Mouse (Mus musculus) left cerebral cortex, postnatal 25 days (tissue): ENCODE measurements at regions not wholly inside any gene's neighbourhood (a gene's known extent, or its start where the extent isn't known, plus 50 kb on each side); places are given as distances from the start of the nearest gene placed in this dataset.

Source experiments
- DNase-seq, 2 experiments: peaks; one replicate each; pipeline ENCODE4 v3.0.0; 2022; ENCODE audit warnings: low spot score in 2 of 2, mixed read lengths in 1 of 2
- intact Hi-C: fragments of 180-260 bp; cut with DNase I; formaldehyde crosslinking; loops from one replicate; pipeline ENCODE4 v1.15.1; 2025

DNA sequence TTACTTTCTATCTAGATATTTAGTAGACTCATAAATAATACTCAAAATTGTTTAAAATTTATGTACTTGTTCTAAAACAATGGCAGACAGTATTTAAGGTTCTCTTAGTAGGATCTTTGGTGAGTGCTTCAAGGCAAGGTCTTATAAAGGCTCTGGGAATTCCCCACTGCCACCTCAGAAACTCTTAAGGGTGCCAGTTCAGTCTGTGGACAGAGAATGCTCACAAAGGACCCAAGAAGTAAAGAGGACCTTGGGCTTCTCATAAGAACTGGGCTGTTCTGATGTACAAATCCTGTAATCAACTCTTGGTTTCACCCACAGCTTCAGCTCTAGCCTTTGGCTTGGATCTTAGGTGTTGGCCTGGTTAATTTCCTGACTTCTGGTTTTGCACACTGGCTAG, 358.8 kb upstream of the Zeb2 start:
- intact Hi-C loops: no loop called here
- no peak for DNase-seq

- no peak for DNase-seq
- intact Hi-C loops: no loop called here
Observed at GRCm38 (mm10) chr2:45464306-45464705, 347.1 kb upstream of the Zeb2 start.

DNA sequence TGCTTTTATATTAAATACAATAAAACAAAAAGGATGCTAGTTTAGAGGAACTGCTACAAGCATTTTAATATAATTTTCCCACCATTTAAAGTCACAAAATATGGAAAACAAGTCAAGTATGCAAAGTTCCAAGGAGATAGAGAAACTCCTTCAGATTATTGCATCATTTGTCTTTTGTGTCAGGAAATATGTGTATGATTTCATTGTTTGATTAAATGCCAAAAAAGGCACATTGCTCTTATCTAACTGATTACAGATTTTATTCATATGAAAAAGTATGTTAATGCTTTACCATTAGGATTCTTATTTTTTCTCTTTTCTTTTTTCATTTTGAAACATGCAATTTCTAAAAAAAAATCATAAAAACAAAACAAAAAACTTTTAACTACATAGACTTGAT, 342.2 kb upstream of the Zeb2 start:
- intact Hi-C loops: no loop called here
- no peak for DNase-seq

DNA sequence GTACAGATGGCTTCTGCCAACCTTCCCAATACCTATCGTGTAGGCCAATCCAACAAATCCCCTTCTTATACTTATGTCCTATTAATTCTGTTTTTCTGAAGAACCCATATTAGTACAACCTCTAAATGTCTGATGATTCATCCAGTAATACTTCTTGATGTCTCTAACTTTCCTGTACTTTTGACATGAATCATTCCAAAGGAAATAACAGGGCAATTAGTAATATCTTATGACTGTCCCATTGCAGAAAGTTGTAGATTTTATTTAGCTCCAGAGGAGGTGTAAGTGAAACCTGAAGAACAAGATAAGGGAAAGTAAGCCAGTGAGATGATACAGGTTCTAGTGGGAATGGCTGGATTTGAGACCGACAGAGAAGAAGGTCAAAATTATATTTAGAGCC, 337.6 kb upstream of the Zeb2 start:
- no peak for DNase-seq
- intact Hi-C loops: no loop called here

DNA sequence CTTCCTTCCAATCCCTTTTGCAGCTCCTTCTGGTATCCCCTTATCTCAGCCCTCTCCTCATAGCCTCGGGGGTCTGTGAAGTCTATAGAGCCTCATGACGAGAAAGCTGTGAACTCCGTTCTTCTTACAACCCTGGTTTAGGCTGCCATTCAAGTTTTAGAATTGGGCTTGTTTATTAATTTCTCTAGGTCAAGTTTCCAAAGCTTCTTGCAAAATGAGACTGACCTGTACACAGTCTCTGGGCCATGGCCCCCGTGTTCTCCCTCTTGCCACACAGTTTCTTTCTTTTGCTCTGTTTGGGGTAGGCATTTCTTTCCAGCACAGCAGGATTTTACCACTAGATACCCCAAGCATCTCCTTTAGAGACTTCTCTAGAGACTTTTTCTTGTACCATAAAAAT, 322.0 kb upstream of the Zeb2 start:
- DNase-seq: no peak
- intact Hi-C loops: no loop called here

- DNase-seq: no peak
- intact Hi-C loops: no loop called here
Observed at GRCm38 (mm10) chr2:45438739-45439138, 321.5 kb upstream of the Zeb2 start.

DNA sequence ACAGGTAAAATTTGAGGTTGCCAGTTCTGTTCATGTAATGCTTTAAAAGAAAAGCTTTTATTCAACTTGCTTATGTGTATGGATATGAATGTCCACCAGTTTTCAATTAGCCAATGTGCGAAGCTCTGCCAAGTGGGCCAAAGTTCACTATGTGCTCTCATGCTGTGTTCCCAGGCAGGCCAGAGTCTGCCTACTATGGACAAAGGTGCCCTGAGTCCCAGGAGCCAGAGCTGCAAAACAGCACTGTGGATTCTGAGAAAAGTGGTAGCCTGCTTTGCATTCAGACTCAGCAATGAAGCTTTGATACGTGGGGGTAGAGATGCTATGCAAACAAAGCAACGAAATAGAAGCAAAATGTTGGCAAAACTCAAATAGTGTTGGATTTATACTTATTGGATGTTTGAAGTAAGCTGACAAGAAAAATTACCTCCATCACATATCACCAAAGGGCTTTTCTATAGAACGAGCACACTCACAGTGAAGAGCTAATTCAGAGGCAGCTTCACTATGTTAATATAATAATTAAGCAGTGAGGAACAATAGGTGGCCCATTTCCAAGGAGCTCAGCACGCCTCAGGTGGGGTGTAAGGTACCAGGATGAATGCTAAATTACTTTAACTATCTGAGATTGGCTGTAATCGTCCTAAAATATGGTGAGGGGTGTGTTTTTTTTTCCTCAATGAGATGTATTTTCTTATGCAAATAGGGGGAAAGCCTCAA, 318.2 kb upstream of the Zeb2 start:
- intact Hi-C loops: no loop called here
- DNase-seq: no peak

GRCm38 (mm10) chr2:45434789-45435188, 317.6 kb upstream of the Zeb2 start:
- intact Hi-C loops: no loop called here
- DNase-seq: no peak

GRCm38 (mm10) chr2:45434169-45434568, 317.0 kb upstream of the Zeb2 start:
- intact Hi-C loops: no loop called here
- no peak for DNase-seq

- intact Hi-C loops: no loop called here
- no peak for DNase-seq
Observed at GRCm38 (mm10) chr2:45431366-45431765, 314.2 kb upstream of the Zeb2 start.

DNA sequence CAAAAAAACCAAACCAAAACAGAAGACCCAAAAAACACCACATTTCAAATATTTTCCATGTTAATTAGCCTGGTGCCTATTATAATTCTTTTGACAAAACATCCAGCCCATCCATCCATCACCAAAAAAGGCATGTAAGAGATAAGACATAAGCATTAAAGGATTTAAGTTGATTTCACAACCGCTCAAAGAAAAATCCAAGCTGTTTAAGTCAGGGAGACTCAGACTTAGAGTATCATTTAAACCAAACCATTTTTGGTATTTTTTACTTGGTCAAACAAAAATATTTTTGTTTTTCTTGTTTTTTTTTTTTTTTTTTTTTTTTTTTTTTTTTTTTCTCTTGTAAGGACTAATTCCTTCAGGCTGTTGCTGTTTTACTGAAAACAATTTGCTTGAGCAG, 304.6 kb upstream of the Zeb2 start:
- intact Hi-C loops: no loop called here
- DNase-seq: no peak

DNA sequence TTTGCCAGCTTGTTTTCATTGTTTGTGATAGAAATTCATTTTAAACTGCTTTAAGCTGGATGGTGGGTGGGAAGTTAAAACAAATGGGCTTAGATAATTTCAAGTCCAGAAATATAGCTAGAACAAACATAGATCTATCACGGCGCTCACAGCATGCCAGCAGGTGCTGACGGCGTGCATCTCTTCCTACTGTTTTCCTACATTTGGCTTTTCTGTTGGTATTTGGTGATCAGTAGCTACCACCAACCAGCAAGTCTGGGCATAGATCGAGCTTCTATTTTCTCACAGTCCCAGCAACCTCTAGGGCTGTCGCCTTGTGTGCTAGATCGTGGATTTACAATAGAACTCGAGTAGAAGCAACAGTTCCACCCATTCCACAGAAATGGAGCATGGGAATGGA, 290.9 kb upstream of the Zeb2 start:
- DNase-seq: peak; percentile 34 to 48
- intact Hi-C loops: loop anchor here (2.0 to 5.0 kb wide), 2 partner anchors 161 to 291 kb away; partner anchors contain the start of gene Zeb2

DNA sequence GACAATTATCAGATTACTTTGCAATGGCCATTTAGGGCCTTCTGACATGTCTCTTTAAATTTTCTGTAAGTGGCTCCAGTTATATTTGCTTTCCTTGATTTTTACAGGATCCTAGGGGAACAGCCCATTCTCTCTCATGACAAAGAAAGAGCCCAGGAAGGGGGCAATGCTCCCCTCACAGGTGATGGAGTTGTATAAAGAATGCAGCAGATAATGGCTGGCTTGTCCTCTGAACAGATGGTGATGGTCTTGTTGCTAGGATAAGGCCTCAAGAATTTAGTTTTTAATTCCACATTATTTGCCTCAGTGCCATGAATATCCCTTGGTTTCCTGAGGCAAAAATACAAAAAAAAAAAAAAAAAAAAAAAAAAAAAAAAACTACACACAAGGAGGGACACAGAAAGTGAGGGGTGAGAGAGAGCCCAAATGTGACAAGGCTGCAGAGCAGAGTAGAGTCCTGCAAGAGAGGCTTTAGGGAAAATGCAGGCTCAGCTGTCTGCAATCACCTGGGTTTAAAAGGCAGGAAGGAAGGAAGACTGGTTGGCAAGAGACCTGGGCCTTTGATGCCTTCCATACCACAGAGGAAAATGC, 272.8 kb upstream of the Zeb2 start:
- DNase-seq: no peak
- intact Hi-C loops: no loop called here

DNA sequence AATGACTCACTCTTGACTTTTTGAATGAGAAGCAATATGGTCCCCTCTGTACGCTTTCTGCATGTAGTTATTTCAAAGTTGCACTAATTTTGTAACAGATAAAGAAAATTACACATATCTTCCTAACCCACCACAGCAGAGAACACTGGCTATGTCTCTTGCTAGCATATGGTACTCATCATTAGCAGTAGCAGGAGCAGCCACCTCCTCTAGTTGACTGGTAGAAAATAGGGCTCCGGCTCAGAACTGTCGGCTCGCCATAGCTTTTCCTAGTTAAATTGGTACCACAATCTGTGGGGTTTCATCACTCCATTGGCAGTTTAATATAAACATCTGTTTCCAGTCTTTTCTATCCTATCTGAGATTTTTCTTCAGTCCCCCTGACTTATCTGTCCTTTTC, 254.1 kb upstream of the Zeb2 start:
- DNase-seq: peak in 1 of 2 experiments; percentile 29
- intact Hi-C loops: no loop called here

- intact Hi-C loops: no loop called here
- DNase-seq: no peak
Observed at GRCm38 (mm10) chr2:45370615-45370968, 253.4 kb upstream of the Zeb2 start.

GRCm38 (mm10) chr2:45369914-45370614, 252.9 kb upstream of the Zeb2 start:
- intact Hi-C loops: no loop called here

GRCm38 (mm10) chr2:45369432-45369831, 252.2 kb upstream of the Zeb2 start:
- no peak for DNase-seq
- intact Hi-C loops: no loop called here

More at GRCm38 (mm10) chr2:45369914-45370614, 252.9 kb upstream of the Zeb2 start:
- DNase-seq: no peak

DNA sequence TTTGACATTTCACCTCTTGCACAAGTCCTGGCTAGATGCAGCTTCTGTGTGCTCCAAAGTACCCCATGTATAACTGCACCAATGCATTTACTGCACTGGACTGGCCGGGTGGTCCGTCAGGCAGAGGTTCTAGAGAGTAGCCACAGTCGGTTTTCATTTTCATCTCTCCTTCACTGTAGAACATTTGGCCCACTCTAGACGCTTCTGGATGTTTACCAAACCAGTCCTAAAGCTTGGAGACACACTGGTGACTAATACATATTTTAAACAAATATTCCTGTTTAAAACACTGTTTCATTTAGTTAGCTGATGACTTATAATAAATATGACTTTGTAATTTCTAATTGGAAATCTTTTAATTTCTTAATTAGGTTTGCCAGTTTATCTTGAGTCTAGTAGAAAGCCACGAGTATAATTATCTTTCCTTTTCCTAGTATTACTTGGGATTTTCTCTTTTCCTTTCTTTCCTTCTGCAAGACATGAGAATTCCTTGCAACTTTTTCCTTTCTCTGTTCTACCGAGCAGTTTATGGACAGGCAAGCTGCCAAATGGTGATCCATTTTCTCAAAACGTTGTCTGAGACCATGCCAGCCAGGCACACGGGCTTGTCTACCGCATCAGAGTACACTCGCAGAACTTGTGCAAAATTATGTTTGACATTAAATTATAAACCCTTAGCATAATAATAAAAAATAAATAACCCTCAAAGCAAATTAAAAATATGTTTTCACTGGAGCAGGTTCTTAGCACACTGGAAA, 250.4 kb upstream of the Zeb2 start:
- intact Hi-C loops: no loop called here
- DNase-seq: peak in 1 of 2 experiments; percentile 37

DNA sequence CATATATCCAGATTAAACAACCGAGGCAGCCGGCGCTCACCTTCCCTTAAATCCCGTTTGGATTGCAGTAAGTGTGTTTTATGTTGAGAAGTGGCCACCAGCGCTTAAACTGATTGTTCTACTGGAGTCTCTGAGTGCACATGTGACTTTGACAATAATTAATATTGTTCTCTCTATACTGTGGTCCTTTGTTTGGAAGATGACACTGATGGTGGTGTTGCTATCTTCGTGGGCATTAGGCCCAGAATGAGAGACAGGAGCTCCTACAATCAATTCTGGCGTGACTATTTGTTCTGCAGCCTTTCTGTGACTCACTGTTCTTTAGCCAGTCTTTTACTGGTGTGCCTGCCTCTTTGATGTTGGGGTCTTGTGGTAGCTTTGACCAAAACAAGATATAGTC, 240.1 kb upstream of the Zeb2 start:
- intact Hi-C loops: no loop called here

DNA sequence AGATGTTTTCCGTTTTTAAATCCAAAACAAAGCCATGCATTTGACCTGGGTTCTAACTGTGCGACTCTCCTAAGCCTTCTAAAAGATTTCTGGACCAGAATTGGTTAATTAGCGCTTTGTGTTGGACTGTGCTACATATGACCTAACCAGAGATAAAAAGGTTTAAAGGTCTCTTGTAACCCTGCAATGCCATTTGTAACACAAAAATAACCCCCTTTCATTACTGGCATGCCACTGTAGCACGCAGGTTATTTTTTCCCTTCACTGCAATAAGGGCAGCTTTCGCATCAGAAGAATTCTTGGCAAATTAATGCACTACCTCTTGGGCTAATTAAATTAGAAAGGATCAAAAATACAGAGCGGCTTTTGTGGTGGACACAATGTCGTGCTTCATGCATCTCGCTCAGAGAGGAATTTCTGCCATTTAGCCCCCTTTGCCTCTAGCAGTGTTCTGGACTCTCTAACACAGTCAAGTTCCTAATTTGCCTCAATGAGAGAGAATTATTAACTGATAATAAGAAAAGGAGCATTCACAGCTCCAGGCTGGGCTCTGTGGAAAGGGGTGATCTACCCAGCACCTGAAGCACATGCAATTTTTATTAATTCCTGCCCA, 239.5 kb upstream of the Zeb2 start:
- peak in 1 of 2 experiments; percentile 30 for DNase-seq
- intact Hi-C loops: no loop called here

More for the DNA sequence above, 240.1 kb upstream of the Zeb2 start:
- peak in 1 of 2 experiments; percentile 17 for DNase-seq
